Mouse (Mus musculus): Measurements from ENCODE around the gene Ccdc190.

Ccdc190 gene

GRCm38 (mm10) chr1:169928454-169928971 is at the start of gene Ccdc190:
Ccdc190 (plus strand) TSS chr1:169928648.
- no peak for DNase-seq (ENCODE audit: low spot score)

- DNase-seq (ENCODE audit: low spot score), result no peak
These were observed 49.4 kb upstream of the Ccdc190 start for GRCm38 (mm10) chr1:169879060-169879459.

- DNase-seq (ENCODE audit: low spot score), result no peak
These were observed 48.3 kb upstream of the Ccdc190 start for GRCm38 (mm10) chr1:169880181-169880580.

- DNase-seq (ENCODE audit: low spot score), result no peak
These were observed 45.3 kb upstream of the Ccdc190 start for GRCm38 (mm10) chr1:169883081-169883565.

- DNase-seq (ENCODE audit: low spot score), result no peak
These were observed 39.2 kb upstream of the Ccdc190 start for GRCm38 (mm10) chr1:169889250-169889649.

- DNase-seq (ENCODE audit: low spot score), result no peak
These were observed 34.5 kb upstream of the Ccdc190 start for GRCm38 (mm10) chr1:169893976-169894375.

GRCm38 (mm10) chr1:169895686-169896085 is 32.8 kb upstream of the Ccdc190 start:
- DNase-seq (ENCODE audit: low spot score), result no peak

DNA sequence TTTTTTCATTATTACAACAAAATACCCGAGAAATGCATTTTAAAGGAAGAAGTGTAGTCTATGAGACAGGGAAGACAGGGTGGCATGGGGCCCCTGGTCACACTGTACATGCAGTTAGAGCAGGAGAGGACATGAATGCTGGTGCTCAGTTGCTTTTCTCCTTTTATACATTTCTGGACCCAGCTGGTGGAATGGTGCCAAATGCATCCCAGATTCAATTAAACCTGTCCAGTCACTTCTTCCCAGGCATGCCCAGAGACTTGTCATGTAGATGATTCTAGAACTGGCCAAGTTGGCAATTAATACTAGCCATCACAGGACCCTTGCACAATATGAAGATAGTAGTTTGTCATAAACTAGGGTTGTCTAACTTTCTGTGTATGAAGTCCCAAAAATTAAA is 30.5 kb upstream of the Ccdc190 start:
- DNase-seq (ENCODE audit: low spot score), result no peak

DNA sequence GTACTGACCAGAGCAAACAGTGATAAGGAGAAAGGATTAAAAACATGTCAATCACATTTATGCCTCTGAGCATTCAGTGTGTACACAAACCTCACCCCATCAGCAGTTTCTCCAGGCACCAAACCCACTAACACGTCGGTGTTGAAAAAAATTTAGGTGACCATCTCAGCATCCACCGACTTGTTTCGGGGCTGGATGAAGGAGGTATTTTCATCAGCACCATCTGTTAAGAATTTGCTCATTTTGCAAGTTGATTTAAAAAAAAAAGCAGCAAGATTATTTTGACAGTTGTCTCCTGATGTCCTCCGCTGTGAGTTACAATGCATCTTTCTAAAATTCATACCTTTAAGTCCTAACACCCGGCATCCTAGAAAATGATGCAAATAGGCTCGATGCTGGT is 29.8 kb upstream of the Ccdc190 start:
- DNase-seq (ENCODE audit: low spot score), result no peak

DNA sequence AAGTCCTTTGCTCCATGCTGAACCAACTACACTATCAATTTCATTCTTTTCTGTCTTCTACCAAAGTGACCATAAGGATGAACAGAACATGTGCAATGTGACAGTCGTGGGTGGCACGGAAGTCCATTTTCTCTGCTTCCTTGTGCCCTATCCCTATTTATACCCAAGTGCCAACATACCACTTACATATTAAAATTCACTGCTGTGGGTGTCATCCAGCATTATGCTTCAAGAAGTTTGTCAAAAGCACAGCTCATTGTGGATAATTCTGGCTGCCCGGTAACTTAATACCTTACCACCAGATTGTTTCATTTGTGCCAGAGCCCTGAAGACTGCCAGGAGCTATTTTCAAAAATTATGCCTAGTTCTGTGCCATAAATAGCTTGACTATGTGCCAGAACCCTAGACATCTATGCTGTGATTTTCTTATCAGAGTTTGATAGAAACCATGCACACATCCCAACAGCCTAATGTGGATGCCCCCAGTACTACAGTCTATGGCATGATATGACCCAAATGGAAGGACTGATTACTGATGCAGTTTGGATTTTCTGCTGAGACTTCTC is 27.6 kb upstream of the Ccdc190 start:
- no peak for DNase-seq (ENCODE audit: low spot score)

GRCm38 (mm10) chr1:169909163-169909562 is 19.3 kb upstream of the Ccdc190 start:
- no peak for DNase-seq (ENCODE audit: low spot score)

- no peak for DNase-seq (ENCODE audit: low spot score)
These were observed 18.8 kb upstream of the Ccdc190 start for GRCm38 (mm10) chr1:169909659-169910058.

- DNase-seq (ENCODE audit: low spot score), result no peak
These were observed 17.7 kb upstream of the Ccdc190 start for GRCm38 (mm10) chr1:169910751-169911150.

DNA sequence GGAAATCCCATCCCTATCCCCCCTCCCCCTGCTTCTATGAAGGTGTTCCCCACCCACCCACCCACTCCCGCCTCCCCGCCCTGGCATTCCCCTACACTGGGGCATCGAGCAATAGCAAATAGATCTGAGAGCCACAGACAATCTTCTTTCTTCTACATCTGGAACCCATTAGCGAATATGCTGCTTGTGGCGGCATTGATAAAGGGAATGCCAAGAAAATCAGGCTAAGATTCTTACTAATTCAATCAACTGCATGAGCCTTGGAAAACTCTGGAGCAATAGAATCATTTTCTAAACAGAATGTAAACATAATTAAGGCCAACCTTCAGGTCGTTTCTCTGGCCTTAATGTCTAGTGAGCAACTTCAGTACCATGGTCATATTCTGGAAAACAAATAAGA is 16.9 kb upstream of the Ccdc190 start:
- DNase-seq (ENCODE audit: low spot score), result no peak

DNA sequence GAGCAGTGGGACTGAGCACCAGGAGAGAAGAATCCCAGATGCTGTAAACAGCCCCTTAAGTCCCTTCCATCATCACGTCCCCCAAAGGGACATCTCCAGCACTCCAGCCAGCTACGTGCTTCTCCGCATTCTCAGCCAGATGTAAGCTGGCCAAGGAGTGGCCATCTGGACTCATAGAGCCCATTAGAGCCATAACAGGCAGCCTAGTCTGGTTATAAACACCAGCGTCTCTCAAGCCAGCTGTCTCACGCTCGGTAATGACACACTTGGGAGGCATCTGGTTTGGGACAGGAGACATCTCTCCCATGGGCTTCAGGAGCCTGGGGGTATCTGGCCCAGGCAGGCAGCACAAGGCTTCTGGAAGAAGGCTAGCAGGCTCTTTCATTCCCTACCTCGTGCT is 11.8 kb upstream of the Ccdc190 start:
- DNase-seq (ENCODE audit: low spot score), result no peak

GRCm38 (mm10) chr1:169917115-169917796 is 11.2 kb upstream of the Ccdc190 start:
- no peak for DNase-seq (ENCODE audit: low spot score)

DNA sequence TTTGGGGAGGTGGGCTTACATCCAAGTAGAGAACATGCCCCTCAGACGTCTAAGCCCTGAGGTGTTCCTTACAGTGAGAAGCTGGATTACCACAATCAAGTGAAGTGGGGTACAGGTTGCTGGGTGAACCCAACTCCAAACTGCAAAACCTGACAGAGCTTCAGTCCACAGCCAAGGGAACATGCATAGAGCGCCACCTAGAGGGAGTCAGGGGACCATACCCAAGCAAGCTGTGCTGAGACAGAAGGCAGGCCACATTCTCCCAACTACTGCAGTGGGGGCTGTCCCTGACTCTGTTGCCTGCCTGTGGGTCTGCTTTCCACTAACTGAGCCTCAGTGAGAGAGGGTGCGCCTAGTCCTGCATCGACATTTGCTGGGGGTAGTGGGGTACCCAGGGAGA is 10.4 kb upstream of the Ccdc190 start:
- DNase-seq (ENCODE audit: low spot score), result no peak

DNA sequence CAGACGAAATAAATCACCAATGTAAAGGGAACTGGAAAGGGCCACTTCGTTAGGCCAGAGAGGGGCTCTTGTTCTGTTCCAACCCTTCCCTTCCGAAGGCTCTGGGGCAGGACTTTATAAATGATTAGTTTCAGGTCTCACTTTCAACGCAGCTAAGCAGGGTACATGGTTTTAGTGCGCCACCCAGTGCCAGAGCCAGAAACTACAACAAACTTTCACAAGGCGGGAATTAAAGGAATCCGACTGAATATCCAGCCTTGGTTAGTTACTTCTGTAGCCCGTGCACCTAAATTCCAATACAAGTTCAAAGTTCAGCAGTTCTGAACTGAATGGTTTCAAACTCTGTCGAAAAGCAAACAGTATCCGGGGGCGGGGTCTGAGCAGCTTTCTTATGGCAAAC is 9.2 kb upstream of the Ccdc190 start:
- no peak for DNase-seq (ENCODE audit: low spot score)

DNA sequence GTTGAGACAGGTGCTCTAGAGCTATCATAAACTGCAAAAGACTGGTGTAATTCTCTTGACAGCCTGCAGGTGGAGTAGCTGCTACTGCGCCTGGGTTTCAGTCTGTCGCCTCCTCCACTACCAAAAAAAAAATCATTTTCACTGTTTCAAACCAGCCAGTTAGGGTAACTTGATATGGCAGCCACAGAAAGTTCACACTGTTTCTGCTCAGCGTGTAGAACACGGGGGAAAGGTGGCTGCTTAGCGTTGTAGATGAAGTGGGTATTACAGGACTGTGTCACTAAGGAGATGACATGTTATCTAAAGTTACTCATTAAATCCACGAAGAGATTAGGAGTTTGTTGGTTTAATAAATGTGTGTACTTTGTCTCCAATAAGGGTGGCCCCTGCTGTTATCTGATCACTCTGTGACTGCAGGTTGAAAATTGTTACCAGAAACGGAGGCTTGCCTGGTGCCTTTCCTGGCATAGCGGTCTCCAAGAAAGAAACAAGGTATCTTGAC is 6.7 kb upstream of the Ccdc190 start:
- no peak for DNase-seq (ENCODE audit: low spot score)

- DNase-seq (ENCODE audit: low spot score), result no peak
These were observed 3.9 kb upstream of the Ccdc190 start for GRCm38 (mm10) chr1:169924567-169924966.

DNA sequence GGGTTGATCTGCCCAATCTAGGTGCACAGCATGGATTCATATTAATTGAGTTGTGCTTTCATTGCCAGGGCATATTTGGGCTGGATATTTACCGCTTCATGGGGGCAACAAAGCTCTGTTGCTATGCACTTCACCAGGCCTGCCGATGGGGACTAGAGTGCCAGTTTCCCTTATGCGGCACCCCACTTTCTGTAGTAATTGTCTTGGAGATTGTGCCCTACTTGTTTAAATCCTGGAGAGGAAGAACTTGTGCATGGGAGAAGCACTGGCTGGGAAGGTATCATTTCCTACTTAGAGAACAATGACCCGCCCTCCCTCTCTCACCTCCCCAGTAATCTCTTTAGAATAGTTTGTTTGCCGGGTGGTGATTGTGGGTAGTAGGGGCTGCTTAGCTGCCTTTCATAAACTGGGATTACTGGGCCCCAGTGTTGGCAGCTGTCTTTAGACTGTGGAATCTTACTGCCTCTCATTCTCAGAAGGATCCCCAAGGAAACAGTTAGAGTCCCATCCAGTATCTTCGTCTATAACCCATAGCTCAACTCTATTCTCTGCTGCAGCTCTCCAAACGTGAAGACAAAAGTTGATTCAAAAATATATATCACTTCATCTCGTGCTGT is 587 bp upstream of the Ccdc190 start:
- no peak for DNase-seq (ENCODE audit: low spot score)

DNA sequence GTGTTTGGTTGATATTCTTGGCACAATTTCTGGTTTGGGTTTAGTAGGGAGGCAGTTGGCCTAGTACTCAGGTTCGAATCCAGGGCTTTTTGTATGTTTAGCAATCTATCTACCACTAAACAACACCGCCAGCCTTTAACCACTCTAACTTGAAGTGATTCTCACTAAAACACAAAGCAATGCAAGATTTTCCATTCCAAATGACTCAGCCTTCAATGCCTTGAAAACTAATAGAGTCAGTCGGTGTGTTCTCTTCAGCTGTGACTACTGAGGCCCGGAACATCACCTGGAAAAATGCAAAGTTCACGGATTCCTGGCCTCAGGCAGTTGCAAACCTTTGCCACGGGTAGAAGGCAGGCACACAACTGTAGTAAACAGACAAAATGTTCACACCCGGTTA is 3.2 kb downstream of the Ccdc190 start:
- DNase-seq (ENCODE audit: low spot score), result no peak

GRCm38 (mm10) chr1:169932122-169932746 is 3.8 kb downstream of the Ccdc190 start:
- no peak for DNase-seq (ENCODE audit: low spot score)

All from ovary, adult 18-20 months (tissue).